Mouse (Mus musculus) hindbrain, embryonic 11.5 days (tissue): ENCODE results near the gene Fitm1. TPM values are rescaled to one million over a fixed set of nuclear protein-coding genes. Genes with fewer than 3 reads are reported as not detected.
A peak's percentile ranks its signal among the peaks of the same experiment; 100 is the strongest.

Experiments
- ATAC-seq: fragments of 200-750 bp; cut with Nextera tagmentation; 2 replicates; pipeline ENCODE4 v1.8.0; 2017; ENCODE audit warnings: mild to moderate bottlenecking, moderate TSS enrichment, moderate library complexity; ENCODE audit not compliant: low FRiP score
- DNase-seq: peaks from one replicate; pipeline ENCODE4 v3.0.0-alpha.2; 2015; ENCODE audit warnings: low spot score
- H3K27ac ChIP-seq: fragments of 300-500 bp; sonication (generic); 2 replicates; pipeline ENCODE4 v1.5.1; 2014; ENCODE audit warnings: mild to moderate bottlenecking, low read depth, low read length
- H3K27me3 ChIP-seq: fragments of 300-500 bp; sonication (generic); 2 replicates; pipeline ENCODE4 v1.6.1; 2014; ENCODE audit warnings: mild to moderate bottlenecking, low read length, moderate library complexity, mixed read lengths; ENCODE audit not compliant: control insufficient read depth, insufficient read depth
- H3K36me3 ChIP-seq: fragments of 300-500 bp; sonication (generic); 2 replicates; pipeline ENCODE4 v1.6.1; 2014; ENCODE audit warnings: mild to moderate bottlenecking, low read length, moderate library complexity, mixed read lengths; ENCODE audit not compliant: control insufficient read depth, insufficient read depth
- H3K4me1 ChIP-seq: fragments of 300-500 bp; sonication (generic); replicated peaks from 2 replicates; pipeline ENCODE4 v1.6.1; 2014; ENCODE audit warnings: low read length, mixed read lengths; ENCODE audit not compliant: control insufficient read depth, insufficient read depth
- H3K4me2 ChIP-seq: fragments of 300-500 bp; sonication (generic); replicated peaks from 2 replicates; pipeline ENCODE4 v1.6.1; 2014; ENCODE audit warnings: mild to moderate bottlenecking, low read depth, low read length
- H3K4me3 ChIP-seq: fragments of 300-500 bp; sonication (generic); 2 replicates; pipeline ENCODE4 v1.5.1; 2014; ENCODE audit warnings: low read depth, low read length
- H3K9ac ChIP-seq: fragments of 300-500 bp; sonication (generic); 2 replicates; pipeline ENCODE4 v1.6.1; 2014; ENCODE audit warnings: low read depth, low read length
- H3K9me3 ChIP-seq: fragments of 300-500 bp; sonication (generic); 2 replicates; pipeline ENCODE4 v1.6.1; 2016; ENCODE audit warnings: low read length; ENCODE audit not compliant: control insufficient read depth
- WGBS: fragments of 180-500 bp; shearing (Covaris S2); extraction: QIAGEN DNeasy Blood & Tissue Kit; methylation state at CpG from one replicate; pipeline ENCODE4 v1.1.7; 2014; 5-methylcytosine and 5-hydroxymethylcytosine counted together
- polyA plus RNA-seq: library from polyadenylated mRNA; unstranded; fragments of >200 nt; fragmentation: Nextera tagmentation; extraction: Ambion mirVana; gene quantifications from 2 replicates; pipeline ENCODE4 v1.2.1, GENCODE M21; 2014

Fitm1 gene
- polyA plus RNA-seq, 1 experiment from 2014 or later: 0.77 TPM

- no peak for DNase-seq
- no peaks in the 10 kb centered on the region for H3K4me1 ChIP-seq
- 95% methylated on average over 21 of the region's 21 CpGs for WGBS
- ATAC-seq: no peak
- H3K4me3 ChIP-seq: no peak overlapping the region
- no peaks in the 10 kb centered on the region for H3K27me3 ChIP-seq
- H3K9me3 ChIP-seq: no peaks in the 10 kb centered on the region
- no peak overlapping the region for H3K4me2 ChIP-seq
- H3K9ac ChIP-seq: no peak overlapping the region
- H3K27ac ChIP-seq: no peak overlapping the region
- H3K36me3 ChIP-seq: 0 out of 2 replicates have a peak, but pooled peaks cover 4% of the 10 kb centered on the region
Measured at GRCm38 (mm10) chr14:55598521-55599390, 23.3 kb downstream of the Fitm1 start.

DNA sequence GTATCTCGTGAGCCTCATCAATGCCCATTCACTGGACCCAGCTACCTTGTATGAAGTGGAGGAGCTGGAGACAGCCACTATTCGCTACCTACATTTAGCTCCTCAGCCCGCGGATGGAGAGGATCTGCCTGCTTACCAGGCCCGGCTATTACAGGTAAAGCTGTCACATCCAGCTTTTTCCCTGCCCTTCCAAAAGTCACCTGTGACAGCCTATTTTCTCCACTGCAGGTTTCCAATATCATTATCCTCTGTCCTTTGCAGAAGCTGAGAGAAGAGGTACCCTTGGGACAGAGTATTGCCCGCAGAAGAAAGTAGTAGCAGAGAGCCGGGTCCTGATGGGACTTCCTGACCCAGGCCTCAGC, 27.8 kb downstream of the Fitm1 start, which contains the start of gene Irf9:
TSS of gene Irf9 (plus strand) at position 301 of the 362 bp plus-strand sequence.
- Histone ChIP-seq H3K4me1 (no peaks in the 10 kb centered on the region), H3K27me3 (no peaks in the 10 kb centered on the region), H3K36me3 (0 out of 2 replicates have a peak, but pooled peaks cover 5% of the 10 kb centered on the region), H3K27ac (no peak within 1 kb of the TSS), H3K9ac (peak within 1 kb of the TSS; percentile 31; the same call in 1 of the 2 replicates), H3K9me3 (no peaks in the 10 kb centered on the region), H3K4me3 (no peak within 1 kb of the TSS), H3K4me2 (no peak within 1 kb of the TSS; the same call in 1 of the 2 replicates)
- DNase-seq (no peak), ATAC-seq (no peak)
- WGBS: 82% methylated on average over 7 of the region's 7 CpGs

DNA sequence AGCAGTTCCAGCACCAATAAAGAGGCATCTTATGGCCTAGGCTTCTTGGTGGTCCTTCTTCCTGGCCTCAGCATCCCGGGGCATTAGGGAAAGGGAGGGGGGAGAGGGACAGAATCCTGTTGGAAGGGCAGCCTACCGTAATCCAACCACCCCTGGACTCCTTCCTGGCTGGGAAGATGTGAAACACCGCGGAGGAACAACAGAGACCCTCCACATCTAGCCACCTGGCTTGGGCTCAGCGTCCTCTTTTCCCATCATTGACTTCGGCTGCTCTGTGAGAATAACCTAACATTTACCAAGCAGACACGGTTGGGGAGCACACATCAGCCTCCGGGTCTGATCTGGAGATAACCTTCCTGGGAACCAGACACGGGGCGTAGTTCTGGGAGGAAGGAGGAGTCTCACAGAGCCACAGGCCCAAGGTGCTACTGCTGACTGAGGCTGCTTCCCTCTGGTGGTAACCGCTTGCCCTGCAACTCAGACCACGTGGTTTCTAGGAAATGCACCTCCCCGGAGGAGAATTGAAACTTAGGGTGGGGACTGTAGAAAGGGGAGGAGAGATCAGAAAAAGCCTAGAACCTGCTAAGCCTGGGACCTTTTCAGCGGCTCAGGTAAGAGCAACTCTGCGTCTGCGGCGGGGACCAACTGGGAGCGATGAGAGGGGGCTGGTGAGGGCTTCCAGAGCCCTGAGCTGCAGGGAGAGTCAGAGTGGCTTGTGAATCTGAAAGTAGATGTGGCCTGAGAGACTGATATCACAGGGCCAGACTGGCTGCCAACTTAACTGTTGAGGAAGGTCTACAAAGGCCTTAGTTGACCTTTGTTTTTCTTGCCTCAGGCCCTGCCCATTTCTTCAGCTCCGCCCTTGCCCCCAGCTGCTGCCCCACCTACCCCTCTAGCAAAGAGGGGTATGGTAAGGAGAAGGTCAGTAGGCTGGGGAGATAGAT, 28.5 kb downstream of the Fitm1 start:
- ATAC-seq (peak; percentile 82), DNase-seq (peak; percentile 77)
- Histone ChIP-seq H3K9ac (peak overlapping the region; percentile 31; the same call in 1 of the 2 replicates), H3K36me3 (0 out of 2 replicates have a peak, but pooled peaks cover 5% of the 10 kb centered on the region), H3K27me3 (no peaks in the 10 kb centered on the region), H3K4me1 (no peaks in the 10 kb centered on the region), H3K4me2 (no peak overlapping the region; the same call in 1 of the 2 replicates), H3K9me3 (no peaks in the 10 kb centered on the region), H3K4me3 (no peak overlapping the region), H3K27ac (no peak overlapping the region)
- WGBS: 19% methylated on average over 19 of the region's 19 CpGs

DNA sequence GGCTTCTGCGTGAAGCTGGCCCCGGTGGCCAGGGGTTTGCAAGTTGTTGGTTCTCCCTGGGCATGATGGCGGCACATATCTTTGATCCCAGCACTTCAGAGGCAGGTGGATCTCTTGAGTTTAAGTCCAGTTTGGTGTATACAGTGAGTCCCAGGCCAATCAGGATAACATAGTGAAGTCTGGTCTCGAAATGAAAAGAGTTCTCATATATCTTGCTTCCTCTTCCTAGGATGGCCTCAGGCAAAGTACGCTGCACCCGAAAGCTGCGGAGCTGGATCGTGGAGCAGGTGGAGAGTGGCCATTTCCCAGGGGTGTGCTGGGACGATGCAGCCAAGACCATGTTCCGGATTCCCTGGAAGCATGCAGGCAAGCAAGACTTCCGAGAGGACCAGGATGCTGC, 29.4 kb downstream of the Fitm1 start:
- Histone ChIP-seq H3K9me3 (no peaks in the 10 kb centered on the region), H3K27me3 (no peaks in the 10 kb centered on the region), H3K36me3 (0 out of 2 replicates have a peak, but pooled peaks cover 3% of the 10 kb centered on the region), H3K4me2 (no peak overlapping the region), H3K4me1 (no peaks in the 10 kb centered on the region), H3K4me3 (no peak overlapping the region), H3K9ac (no peak overlapping the region), H3K27ac (no peak overlapping the region)
- 97% methylated on average over 11 of the region's 11 CpGs for WGBS
- DNase-seq: no peak
- ATAC-seq: no peak

GRCm38 (mm10) chr14:55605743-55606459, 30.5 kb downstream of the Fitm1 start:
- Histone ChIP-seq H3K27me3 (no peaks in the 10 kb centered on the region), H3K9me3 (no peaks in the 10 kb centered on the region), H3K4me3 (no peak overlapping the region), H3K9ac (no peak overlapping the region), H3K4me2 (no peak overlapping the region), H3K36me3 (0 out of 2 replicates have a peak, but pooled peaks cover 3% of the 10 kb centered on the region), H3K27ac (no peak overlapping the region), H3K4me1 (no peaks in the 10 kb centered on the region)
- 96% methylated on average over 16 of the region's 16 CpGs for WGBS
- no peak for DNase-seq
- no peak for ATAC-seq

DNA sequence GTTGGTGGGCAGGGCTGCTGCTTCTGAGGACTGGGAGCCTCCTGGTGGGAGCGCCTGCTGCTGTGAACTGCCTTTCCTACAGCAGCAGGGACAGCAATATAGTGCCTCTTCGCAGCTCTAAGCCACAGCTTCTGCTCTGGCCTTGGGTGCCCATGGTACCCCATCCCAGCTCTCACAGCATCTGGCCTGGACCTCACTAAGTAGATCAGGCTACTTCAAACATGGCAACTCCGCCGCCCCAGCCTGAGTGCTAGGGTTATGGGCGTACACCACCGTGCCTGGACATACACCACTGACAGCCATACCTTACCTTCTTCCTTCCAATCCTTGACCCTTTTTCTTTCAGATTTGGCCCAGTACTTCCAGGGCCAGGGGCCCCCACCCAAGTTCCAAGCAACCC, 32.9 kb downstream of the Fitm1 start:
- Histone ChIP-seq H3K27me3 (no peaks in the 10 kb centered on the region), H3K36me3 (0 out of 2 replicates have a peak, but pooled peaks cover 3% of the 10 kb centered on the region), H3K4me2 (no peak overlapping the region), H3K4me3 (no peak overlapping the region), H3K9ac (no peak overlapping the region), H3K4me1 (no peaks in the 10 kb centered on the region), H3K9me3 (no peaks in the 10 kb centered on the region), H3K27ac (no peak overlapping the region)
- no peak for DNase-seq
- no peak for ATAC-seq
- 94% methylated on average over 6 of the region's 6 CpGs for WGBS

GRCm38 (mm10) chr14:55613346-55613745, 37.9 kb downstream of the Fitm1 start:
- Histone ChIP-seq H3K36me3 (no peaks in the 10 kb centered on the region), H3K4me2 (no peak overlapping the region), H3K4me3 (no peak overlapping the region), H3K9me3 (no peaks in the 10 kb centered on the region), H3K27me3 (no peaks in the 10 kb centered on the region), H3K4me1 (no peaks in the 10 kb centered on the region), H3K27ac (no peak overlapping the region), H3K9ac (no peak overlapping the region)
- ATAC-seq: no peak
- DNase-seq: no peak
- WGBS: 71% methylated on average over 6 of the region's 6 CpGs

DNA sequence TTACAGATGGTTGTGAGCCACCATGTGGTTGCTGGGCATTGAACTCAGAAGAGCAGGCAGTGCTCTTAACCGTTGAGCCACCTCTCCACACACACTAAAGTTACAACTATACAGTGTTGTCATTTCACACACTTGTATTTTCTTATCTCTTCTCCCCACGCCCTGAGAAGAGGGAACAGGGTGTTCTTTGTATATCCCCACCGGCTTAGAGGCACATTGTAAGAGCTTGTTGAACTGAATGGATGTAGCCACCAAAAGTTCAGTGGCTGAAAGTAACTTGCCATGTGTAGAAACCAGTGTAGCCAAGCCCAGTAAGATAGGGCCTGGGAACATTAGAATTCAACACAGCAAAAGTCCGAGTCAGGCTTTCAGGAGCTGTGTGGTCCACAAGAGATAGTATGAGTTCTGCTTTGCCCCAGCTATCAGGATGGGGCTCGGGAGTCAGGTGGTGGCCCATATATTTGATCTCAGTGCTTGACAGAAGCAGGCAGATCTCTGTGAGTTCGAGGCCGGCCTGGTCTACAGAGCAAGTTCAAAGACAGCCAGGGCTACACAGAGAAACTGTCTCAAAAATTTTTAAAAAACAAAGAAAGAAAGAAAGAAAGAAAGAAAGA, 39.3 kb downstream of the Fitm1 start:
- H3K4me1 ChIP-seq: no peaks in the 10 kb centered on the region
- H3K27ac ChIP-seq: no peak overlapping the region
- no peak overlapping the region for H3K9ac ChIP-seq
- no peaks in the 10 kb centered on the region for H3K27me3 ChIP-seq
- no peak overlapping the region for H3K4me2 ChIP-seq
- H3K36me3 ChIP-seq: no peaks in the 10 kb centered on the region
- DNase-seq (no peak), ATAC-seq (no peak)
- H3K4me3 ChIP-seq: no peak overlapping the region
- no peaks in the 10 kb centered on the region for H3K9me3 ChIP-seq
- WGBS: 83% methylated on average over 7 of the region's 7 CpGs
